Mouse (Mus musculus) gastrocnemius, postnatal 36 days (tissue): Measurements from ENCODE around the gene Sft2d2. TPM values are rescaled to one million over a fixed set of nuclear protein-coding genes. Genes with fewer than 3 reads are reported as not detected.

Experiments used
- DNase-seq, 2 experiments: peaks; one replicate each; pipeline ENCODE4 v3.0.0; 2022
- intact Hi-C: fragments of 180-260 bp; cut with DNase I; formaldehyde crosslinking; loops from one replicate; pipeline ENCODE4 v1.15.1; 2025
- total RNA-seq, 2 experiments: library from RNA; stranded (reverse); gene quantifications; 2 replicates each; pipeline ENCODE4 v1.2.3; 2021

The Sft2d2 gene
- total RNA-seq, 2 experiments from 2014 or later, result 7.6 to 8.2 TPM

DNA sequence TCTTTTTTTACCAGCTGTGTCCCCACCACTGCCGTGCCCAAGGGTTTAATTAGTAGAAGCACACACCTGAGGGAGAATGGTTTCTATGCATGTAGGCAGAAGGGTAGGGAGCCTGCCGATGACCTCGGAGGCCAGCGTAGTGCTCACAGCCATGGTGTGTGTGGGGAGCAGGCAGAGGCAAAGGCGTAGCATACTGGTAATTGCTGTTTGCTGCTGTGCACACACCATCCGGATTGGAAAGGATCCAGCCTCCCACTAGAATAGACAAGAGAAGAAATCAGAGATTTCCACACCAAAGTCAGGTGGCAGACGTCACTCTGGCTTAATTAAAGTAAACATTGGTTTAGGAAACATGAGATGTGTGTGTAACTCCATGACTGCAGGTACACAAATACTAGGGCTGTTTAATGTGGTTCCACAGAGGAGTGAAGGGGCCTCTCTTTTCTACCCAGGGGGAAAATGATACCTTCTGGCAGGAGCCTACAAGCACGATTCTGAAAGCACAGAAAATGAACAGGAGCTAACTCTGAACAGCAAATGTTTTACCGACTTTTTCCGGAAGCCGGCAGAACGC lies 51.8 kb downstream of the Sft2d2 start:
- intact Hi-C loops, result no loop called here
- DNase-seq, result no peak

GRCm38 (mm10) chr1:165140227-165140626 lies 54.0 kb downstream of the Sft2d2 start:
- intact Hi-C loops, result no loop called here
- no peak for DNase-seq

GRCm38 (mm10) chr1:165133858-165134257 lies 60.4 kb downstream of the Sft2d2 start:
- DNase-seq, result no peak
- intact Hi-C loops, result loop anchor here (5.0 kb wide), 1 partner anchor 377 kb away; no protein-coding TSS in a partner anchor

DNA sequence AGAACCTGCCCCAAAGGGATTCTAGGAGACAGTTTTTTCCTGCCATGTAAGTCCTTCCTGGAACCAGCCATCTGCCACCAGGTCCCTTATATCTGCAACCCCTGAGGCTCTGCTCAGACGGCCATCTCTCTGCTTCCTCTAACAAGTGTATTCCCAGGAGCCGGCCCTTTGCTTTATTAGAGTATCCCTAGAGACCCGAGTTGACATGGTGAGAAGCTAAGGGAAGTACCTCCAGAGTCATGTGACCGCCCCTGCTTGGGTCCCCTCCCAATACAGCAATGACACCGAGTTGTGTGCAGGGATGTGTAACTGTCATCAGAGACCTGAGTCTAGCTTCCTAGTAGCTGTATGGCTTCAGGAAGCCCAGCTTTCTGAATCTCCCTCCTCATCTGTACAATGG lies 61.0 kb downstream of the Sft2d2 start:
- no peak for DNase-seq
- intact Hi-C loops, result loop anchor here (5.0 kb wide), 1 partner anchor 376 kb away; no protein-coding TSS in a partner anchor

DNA sequence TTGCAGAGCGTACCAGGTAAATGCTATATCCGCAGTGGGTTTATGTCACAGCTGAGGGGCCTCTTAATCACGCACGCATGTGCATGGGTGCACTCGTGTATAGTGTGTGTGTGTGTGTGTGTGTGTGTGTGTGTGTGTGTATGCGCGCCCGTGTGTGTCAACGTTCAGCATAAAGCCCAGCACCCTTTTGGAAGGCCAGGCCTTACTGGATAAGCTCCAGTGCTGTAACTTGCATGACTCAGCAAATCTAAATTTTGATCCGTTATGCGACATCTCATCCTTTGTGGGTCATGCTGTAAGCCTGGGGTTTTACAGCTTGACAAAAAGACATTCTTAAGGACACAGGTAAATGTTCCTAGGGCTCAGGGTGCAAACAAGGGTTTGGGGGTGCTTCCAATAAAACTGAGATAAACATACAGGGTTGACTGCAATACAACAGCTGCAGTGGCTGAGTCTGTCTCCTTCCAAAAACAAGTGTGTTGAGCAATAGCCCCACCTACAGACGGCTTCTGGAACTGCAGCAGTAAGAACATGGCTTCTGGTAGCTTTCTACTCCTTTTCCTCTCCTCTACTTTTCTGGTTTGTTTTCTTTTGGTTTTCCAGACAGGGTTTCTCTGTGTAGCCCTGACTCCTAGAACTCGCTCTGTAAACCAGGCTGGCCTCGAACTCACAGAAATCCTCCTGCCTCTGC lies 61.9 kb downstream of the Sft2d2 start:
- intact Hi-C loops, result loop anchor here (5.0 kb wide), 1 partner anchor 375 kb away; no protein-coding TSS in a partner anchor
- DNase-seq, result peak; percentile 36 to 65

- intact Hi-C loops, result no loop called here
Measured at GRCm38 (mm10) chr1:165129573-165129972, 64.7 kb downstream of the Sft2d2 start.

More at GRCm38 (mm10) chr1:165129573-165129972, 64.7 kb downstream of the Sft2d2 start:
- DNase-seq, result no peak

Other genes with a start within 250 kb of the Sft2d2 start
- gene Tbx19, start 33.7 kb downstream of the Sft2d2 start, total RNA-seq, result not detected
- gene Tiprl, start 42.6 kb upstream of the Sft2d2 start, total RNA-seq, result 10 to 100 TPM; 13.9 to 19.4 TPM
- 1 to 10 TPM in 1 of 2 experiments, under 1 TPM in 1; 0.69 to 1.4 TPM for gene Gpr161, start 101.4 kb upstream of the Sft2d2 start, total RNA-seq